Mouse (Mus musculus): ENCODE measurements around the gene Zfp1.
A peak's percentile ranks its signal among the peaks of the same experiment; 100 is the strongest.
"Not testable (repeated sequence)": the region's sequence is repeated elsewhere in the genome, so short reads cannot be mapped to it uniquely, and the experiment has no call there.

The Zfp1 gene

DNA sequence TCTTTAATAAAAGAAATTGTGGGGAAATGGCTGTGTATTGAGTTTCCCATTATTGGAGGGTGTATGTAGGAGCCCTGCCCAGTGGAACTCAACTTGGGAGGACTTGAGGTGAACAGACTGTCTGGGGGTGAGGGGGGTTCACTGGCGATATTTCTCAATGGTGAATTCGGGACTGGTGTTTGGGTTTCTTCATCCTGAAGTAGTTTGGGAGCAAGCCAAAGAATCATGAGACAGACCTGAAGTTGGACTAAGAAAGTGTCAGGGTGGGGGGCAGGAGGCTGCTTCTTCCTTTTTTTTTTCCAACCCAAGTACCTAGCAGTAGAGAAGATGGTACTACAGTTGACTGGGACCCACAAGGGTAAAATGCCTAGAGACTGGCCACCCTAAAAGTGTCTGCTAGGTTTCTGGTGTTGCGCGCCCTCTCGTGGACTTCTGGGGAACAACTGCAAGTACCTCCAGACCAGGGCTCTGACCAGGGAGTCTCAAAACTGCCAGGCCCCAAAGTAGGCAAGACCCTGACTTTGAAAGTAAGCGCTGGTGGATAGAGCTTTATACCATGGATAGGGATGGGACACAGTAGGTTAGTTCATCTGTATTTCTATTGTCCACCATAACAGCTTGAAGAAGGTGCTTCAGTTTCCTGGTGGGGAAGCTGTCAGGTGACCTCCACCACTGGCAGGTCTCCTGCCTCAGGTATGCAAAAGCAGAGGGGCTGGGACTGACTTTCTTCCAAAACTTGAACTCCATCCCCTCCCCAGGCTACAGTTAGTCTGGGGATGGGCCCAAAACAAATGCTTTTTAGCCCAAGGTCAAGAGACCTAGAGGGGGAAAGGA is 17.3 kb upstream of the Zfp1 start:
- DNase-seq (ENCODE audit: low spot score), result no peak

DNA sequence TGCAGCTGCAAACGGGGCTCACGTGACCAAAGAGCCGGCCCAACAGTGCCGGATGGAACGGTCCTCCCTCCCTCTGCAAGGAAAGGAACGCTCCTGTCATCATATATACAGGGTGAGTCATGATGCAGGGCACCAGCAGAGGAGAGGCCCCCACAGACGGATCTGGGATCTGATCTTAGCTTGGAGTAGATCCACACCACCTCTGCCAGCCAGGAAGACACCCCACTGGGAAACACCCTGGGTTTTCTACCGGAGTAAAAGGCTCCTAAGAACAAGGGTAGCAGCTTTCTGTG is 16.7 kb upstream of the Zfp1 start:
- DNase-seq (ENCODE audit: low spot score), result no peak

DNA sequence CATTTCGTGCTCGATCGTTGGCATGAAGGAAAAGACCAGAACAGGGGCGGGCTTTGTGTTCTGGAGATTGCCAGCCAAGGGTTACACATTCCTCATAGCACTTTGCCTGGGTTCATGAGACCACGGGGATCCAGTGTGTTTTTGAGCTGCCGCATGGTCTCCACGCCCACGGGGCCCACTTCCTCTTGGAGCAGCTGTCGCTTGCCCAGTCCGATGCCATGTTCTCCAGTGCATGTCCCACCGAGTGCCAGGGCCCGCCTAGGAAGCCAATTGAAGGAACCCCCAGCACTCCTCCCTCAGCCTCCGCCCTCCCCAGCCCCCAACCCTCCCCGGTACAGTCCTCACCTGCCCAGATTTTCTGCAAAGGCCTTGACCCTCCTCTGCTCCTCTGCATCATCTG is 16.3 kb upstream of the Zfp1 start:
- DNase-seq (ENCODE audit: low spot score), result no peak

DNA sequence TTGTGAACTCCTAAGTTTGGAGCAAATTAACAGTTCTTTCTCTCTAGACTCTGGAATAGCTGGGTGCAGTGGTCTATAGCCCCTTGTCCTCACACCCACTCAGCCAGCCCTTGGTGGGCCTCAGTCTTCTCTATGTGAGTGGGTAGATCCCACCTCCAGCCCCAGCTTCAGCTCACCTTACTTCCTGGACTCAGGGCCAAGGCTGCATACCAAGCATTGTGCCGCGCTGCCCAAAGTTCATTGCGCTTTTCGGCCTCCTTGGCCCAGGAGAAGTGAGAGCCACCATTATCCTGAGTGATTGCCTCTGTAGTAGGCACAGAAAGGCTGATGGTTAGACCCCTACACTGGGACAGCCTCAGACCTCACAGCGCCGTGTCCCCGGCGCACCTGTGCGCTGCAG is 15.3 kb upstream of the Zfp1 start:
- DNase-seq (ENCODE audit: low spot score), result no peak

DNA sequence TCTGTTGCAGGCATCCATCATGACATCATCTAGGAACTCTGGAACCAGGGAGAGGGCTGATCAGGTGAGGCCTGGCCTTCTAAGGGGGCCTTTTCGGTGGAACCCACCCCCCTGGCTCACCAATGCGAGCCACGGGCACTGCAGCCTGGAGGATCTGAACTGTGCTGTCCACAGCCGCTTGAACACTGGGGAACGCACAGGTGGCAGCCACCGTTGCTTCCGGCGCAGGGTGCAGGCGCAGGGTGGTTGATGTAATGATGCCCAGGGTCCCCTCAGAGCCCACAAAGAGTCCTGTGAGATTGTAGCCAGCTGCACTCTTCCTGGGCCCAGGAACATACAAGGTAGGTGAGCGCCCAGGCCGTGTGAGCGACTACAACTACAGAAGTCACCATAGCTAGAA is 14.8 kb upstream of the Zfp1 start:
- no peak for DNase-seq (ENCODE audit: low spot score)

DNA sequence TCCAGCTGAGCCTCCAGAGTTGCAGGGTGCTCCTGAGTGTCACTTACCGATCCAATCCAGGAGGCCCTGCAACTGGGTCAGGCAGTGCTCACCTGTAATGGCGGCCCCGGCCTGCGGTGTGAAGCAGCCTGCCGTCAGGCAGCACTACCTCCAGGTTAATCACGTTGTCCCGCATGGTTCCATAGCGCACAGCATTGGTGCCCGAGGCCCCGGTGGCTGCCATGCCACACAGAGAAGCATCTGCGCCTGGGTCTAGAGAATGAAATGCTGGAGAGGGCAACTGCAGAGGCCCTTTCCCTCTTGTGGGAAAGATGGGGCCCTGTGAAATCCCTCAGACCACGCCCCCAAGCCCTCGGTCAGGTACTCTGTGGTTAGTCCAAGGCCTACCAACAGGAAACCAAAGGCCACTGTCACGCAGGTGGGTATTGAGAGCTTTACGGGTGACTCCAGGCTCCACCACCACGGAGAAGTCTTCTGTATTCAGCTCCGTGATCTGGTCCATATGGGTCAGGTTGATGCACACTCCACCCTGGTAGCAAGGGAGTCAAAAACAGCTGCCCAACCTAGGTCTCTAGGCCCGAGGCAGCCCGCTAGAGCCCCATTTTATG is 14.2 kb upstream of the Zfp1 start:
- no peak for DNase-seq (ENCODE audit: low spot score)

DNA sequence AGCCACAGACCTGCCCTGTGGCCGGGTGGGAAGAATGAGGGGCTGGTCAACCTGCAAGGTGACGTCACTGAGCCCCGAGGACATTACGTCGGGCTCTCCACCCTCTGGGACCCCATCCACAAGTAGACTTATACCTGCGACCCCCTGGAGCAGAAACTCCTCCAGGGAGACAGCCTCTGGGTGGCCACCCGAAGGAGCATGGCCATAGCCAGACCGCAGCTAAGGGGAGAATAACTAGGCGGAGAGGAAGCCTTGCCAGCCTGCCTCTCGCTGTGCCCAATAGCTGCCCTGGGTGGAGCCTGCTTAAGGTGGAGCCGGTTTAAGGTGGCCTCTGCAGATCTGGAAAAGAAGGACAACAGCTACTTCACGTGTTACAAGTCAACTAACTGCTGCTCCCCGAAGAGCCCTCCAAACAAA is 13.1 kb upstream of the Zfp1 start, which contains the start of gene Ldhd:
Gene Ldhd, minus strand, starts transcription at position 270 of the 417 bp plus-strand sequence.
- no peak for DNase-seq (ENCODE audit: low spot score)

DNA sequence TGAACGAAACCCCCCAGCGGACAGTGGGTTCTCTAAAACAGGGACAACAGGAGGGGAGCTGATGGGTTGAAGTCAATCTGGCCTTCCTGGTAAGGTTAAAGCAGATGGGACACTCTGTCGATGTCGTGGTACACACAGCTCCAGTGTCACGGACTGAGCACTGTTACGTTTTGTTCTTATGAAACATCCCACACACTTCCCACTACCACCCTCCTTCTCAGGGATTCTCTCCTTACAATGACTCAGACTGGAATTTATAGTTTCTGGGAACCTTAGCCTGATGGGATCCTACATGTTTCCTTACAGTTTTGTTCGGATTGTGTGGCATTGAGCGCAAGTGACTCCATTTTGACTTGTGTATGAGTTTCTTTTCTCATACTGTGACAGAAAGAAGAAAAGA is 11.6 kb upstream of the Zfp1 start:
- no peak for DNase-seq (ENCODE audit: low spot score)

DNA sequence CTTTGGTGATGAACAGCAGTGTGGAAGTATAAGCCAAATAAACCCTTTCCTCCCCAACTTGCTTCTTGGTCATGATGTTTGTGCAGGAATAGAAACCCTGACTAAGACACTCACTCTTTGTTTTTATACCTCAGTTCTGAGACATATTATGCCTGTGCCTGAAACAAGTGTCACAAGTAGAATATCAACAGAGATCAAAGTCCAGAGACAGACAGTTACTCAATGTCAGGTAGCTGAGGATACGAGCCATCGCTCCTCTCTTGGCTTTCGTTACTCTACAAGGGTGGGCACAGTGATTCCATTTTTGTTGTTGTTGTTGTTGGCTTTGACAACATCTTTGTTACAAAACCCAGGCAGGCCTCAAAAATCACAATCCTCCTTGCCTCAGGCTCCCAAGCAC is 10.2 kb upstream of the Zfp1 start:
- DNase-seq (ENCODE audit: low spot score), result no peak

DNA sequence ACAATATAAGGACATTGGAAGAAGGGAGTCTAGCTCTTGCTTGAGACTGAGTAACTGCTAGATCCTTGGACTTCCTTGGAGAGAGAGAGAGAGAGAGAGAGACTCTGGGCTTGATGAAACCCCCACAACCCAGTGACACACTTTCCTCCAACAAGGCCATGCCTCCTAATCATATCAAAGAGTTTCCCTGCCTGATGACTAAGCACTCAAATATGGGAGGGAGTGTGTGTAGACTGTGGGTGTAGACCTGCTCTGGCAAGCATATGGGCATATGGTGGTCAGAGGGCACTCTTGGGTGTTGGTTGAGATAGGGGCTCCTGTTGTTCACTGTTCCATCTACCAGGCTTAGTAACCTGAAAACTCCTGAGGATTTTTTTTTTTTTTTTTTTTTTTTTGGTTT is 5.1 kb upstream of the Zfp1 start:
- no peak for DNase-seq (ENCODE audit: low spot score)

DNA sequence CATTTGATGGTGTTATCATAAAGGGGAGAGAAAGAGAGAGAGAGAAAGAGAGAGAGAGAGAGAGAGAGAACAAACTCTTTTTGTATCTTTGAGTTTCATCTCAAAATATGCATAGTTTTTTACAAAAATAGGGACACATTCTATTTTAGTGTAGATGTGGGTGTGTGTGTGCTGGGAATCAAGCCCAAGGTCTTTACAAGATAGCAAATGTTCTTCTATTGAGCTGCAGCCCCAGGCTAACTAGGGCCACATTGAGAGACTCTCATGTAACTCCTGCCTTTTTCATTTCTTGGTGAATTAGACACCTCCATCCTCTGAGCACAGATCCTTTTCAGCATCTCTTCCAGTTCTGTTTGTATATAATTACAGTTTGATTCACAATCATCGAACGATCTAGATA is 2.1 kb upstream of the Zfp1 start:
- DNase-seq (ENCODE audit: low spot score), result no peak

DNA sequence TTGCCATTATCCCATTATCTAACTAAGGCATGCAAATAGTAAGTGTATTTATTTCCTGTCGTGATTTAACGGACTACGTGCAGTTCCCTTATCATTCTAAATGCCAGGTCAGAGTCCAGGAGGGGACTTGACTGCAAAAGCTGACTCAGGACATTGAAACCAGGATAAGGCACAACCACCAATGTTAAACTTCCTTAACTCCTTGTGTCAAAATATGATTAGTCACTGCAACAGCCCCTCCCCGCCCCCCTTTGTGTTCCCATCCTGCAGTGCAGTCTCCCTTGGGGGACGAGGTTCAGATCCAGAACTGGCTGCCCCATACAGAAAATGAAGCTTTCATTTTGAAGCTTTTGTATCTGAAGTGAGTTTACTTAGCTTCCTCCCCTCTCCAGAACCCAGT is 705 bp upstream of the Zfp1 start:
- DNase-seq (ENCODE audit: low spot score), result no peak

DNA sequence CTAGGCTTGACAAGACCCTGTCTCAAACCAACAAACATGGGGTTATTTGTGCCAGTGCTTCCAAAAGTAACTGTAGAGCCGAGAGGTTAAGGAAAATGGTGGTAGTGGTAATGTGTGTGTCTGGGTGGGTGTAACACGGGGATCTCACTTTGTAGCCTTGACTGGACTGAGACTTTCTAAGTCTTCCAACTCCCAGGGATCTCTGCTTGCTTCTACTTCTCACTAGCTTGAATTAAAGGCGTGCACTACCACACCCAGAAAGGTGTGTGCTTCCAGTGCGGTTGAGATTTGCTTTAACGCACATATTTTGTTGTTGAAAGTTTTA is 300 bp upstream of the Zfp1 start:
- DNase-seq (ENCODE audit: low spot score), result no peak

DNA sequence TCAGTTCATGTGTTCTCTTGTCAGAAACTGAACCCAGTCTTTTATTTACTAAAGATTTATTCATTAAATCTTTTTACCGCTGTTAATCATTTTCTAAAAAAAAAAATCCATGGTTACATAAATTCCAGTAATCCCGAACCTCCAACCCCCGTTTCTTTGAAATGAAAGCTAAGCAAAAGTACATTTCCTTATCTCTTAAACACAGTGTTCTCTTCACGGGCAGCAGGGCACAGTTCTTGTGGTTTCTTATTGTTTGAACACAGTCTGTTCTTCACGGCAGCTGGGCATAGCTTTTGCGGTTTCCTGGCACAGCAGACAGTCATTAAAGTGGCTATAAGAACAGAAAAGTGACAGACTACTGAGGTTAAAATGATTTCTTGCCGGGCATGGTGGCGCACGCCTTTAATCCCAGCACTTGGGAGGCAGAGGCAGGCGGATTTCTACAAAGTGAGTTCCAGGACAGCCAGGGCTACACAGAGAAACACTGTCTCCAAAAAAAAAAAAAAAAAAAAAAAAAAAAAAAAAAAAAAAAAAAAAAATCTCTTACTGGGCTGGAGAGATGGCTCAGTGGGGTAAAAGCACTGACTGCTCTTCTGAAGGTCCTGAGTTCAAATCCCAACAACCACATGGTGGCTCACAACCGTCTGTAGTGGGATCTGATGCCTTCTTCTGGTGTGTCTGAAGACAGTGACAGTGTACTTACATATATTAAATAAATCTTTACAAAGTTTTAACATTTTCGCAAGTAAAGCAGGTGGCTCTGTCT is 1.3 kb downstream of the Zfp1 start:
- DNase-seq (ENCODE audit: low spot score), result not testable (repeated sequence)

DNA sequence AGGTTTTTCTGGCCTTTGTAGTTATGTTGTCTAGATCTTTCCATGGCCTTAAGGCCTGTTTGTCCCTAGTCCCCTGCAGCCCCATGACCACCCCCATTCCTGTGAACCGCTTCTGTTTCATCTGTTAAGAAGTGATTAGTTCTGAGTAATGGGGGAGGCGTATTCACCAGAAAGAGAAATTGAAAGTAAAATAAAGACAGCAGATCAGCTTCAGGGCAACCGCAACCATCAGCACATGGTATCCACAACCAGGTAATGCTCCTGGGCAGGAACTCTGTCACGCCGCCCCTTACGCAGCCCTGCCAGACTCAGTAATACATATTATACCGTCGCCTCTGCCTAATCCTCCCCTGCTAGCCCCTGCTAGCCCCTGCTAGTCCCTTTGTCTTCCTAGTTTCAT is 2.5 kb downstream of the Zfp1 start:
- no peak for DNase-seq (ENCODE audit: low spot score)

DNA sequence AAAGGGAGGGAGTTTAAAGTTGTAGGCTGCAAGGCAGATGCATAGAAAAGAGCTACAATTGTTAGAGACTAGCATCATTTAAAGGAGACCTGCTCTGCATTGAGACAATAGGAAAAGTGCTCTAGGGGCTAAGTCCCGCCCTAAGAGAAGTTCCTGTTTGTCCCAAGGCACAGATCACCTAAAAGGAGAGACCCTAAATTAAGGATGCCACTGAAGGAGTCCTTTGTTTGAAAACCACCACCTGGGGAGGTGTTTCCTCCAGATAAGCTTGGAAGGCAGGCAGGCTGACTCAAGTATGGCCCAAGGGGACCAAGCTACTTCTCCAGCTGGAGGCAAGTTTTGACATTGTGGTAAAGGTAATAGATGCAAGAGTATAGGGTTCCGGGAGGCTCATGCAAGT is 5.6 kb downstream of the Zfp1 start:
- DNase-seq (ENCODE audit: low spot score), result no peak

DNA sequence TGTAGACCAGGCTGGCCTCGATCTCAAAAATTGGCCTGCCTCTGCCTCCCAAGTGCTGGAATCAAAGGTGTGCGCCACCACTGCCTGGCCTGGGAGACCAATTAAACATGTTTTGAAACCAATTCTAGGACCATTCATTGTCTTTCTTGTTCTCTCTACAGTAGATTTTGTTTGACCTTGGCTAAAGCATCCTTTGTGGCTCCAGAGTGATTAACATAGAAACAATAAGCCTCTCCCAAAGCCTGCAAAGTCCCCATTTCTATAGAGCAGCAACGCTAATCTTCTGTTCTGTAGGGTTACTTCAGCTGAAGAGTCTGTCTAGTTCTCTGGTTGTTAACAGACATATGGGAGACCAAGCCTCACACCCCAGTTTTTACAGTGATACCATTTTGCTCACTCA is 7.5 kb downstream of the Zfp1 start:
- DNase-seq (ENCODE audit: low spot score), result no peak

DNA sequence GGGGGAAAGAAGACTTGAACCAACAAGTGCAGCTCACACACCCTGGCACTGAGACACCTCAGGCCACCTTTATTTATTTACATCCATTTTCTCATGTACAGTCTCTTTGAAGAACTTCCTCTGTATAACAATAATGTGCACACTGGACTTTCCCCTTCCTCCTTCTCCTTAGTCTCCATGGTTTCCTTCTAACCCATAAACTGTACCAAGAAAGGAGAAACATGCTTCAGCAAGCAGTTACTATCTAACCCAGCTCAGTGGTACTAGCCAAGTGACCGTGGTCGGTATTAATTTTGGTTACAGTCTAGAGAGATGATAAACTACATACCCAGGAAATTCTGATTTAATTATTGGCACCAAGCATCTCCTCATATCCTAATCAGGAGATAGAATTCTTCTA is 10.3 kb downstream of the Zfp1 start:
- no peak for DNase-seq (ENCODE audit: low spot score)

DNA sequence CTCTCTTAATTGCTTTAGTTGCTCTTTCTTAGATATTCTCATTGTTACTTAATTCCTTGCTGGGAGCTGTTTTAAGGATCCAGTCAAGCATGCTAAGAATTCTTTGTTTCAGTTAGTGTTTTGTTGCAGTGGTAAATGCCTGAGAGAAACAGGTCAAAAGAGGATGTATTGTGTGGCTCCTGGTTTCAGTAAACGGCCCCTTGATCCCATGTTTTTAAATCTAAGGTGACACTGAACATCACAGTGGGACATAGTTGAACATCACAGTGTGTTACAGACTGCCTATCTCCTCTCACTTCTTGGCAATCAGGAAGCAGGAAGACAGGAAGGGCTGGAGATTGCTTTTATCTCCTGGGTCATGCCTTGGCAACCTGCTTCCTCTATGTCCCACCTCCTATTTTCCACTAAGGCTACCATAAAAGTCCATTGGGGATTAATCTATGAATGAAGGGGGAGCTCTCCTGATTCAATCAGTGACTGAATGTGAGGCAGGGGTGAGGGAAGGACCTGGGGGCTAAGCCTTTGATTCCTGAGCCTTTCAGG is 14.2 kb downstream of the Zfp1 start:
- DNase-seq (ENCODE audit: low spot score), result no peak

DNA sequence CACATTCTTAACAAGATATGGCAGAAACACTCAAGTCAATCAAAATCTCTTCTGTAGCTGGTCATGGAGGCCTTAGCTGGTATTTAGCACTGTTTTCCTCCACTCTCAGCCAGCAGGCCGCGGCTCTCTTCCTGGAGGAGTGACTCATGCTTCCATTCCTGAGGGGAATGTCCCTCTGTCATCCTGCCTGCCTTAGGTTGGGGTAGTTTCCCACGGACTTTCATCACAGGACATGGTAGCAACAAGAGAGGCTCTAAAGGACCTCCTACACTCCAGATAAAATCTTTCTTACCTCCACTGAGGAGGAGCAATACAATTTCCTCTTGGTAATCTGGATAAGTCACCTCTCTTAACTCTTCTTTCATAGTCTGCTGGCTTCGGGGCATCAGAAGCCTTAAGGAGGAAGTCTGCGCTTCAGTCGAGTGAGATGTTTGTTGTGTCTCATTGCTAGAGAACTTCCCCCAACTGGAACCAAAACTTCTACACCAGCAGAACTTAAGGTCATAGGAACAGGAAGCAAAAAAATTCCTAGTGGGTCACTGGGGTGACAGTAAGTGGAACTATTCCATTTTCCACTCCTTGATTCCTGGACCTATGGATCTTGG is 15.7 kb downstream of the Zfp1 start:
- DNase-seq (ENCODE audit: low spot score), result no peak

DNA sequence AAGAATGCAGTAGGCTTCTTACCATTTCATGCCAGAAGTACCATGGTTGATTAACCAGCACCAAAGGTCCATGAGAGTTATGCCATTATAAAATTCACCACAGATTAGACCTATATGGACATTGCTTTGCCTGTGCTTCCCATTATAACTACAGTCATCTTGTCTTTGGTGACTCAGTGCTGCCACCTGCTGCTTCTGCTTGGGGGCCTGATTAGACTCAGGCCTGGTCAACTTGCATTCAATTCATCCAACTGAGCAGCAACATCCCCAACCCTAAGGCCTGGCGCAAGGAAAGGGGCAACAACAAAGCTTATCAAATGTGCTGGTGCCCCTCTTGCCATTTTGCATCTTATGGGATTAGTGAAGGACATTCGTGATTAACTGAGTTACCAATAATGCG is 19.3 kb downstream of the Zfp1 start:
- DNase-seq (ENCODE audit: low spot score), result peak; percentile 37

DNA sequence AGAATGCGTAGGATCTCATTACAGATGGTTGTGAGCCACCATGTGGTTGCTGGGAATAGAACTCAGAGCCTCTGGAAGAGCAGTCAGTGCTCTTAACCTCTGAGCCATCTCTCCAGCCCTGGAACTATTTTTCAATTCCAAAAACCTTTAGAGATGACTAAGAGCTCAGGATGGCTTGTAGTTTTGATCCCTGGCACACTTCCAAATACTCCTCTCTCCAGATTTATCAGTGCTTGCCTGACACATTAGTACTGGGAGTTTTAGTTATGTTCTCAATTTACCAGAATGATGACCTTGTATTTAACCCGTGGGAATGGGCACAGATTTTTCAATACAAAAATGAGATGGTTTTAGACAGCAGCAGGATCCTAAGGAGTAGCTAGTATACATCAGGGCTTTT is 23.6 kb downstream of the Zfp1 start:
- DNase-seq (ENCODE audit: low spot score), result no peak

DNA sequence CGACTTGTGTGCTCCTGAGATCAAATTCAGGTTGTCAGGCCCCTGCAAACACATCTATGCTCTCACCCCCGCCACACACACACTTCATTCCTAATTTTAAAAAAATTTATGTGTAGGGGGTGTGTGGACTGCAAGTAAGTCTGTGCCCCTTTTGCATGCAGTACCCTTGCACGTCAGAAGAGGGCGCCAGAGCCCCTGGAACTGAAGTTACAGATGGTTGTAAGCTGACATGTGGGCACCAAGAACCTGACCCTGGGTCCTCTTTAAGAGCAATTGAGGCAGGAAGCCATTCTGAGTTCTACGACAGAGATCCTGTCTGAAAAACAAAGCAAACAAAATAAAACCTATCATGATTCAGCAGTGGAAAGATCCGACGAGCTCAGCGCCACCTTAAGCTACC is 33.0 kb downstream of the Zfp1 start:
- no peak for DNase-seq (ENCODE audit: low spot score)

Data from urinary bladder, postnatal 10 days (tissue).